Mouse (Mus musculus) neural tube, embryonic 14.5 days (tissue): Measurements from ENCODE around the gene Tmem189. TPM values are rescaled to one million over a fixed set of nuclear protein-coding genes. Genes with fewer than 3 reads are reported as not detected.

Experiments used
- ATAC-seq: fragments of 200-750 bp; cut with Nextera tagmentation; 2 replicates; pipeline ENCODE4 v1.8.0; 2017; ENCODE audit warnings: low read depth, mild to moderate bottlenecking, moderate TSS enrichment, moderate library complexity
- H3K27ac ChIP-seq: fragments of 300-500 bp; sonication (generic); 2 replicates; pipeline ENCODE4 v1.5.1; 2014; ENCODE audit warnings: low read depth, mild to moderate bottlenecking, control low read depth, low read length, moderate library complexity, mixed read lengths
- H3K27me3 ChIP-seq: fragments of 300-500 bp; sonication (generic); 2 replicates; pipeline ENCODE4 v1.6.1; 2014; ENCODE audit warnings: low read length; ENCODE audit not compliant: control insufficient read depth, insufficient read depth
- H3K36me3 ChIP-seq: fragments of 300-500 bp; sonication (generic); 2 replicates; pipeline ENCODE4 v1.6.1; 2014; ENCODE audit warnings: low read length, mixed read lengths; ENCODE audit not compliant: control insufficient read depth, insufficient read depth
- H3K4me1 ChIP-seq: fragments of 300-500 bp; sonication (generic); 2 replicates; pipeline ENCODE4 v1.6.1; 2014; ENCODE audit warnings: low read length; ENCODE audit not compliant: control insufficient read depth, insufficient read depth
- H3K4me2 ChIP-seq: fragments of 300-500 bp; sonication (generic); 2 replicates; pipeline ENCODE4 v1.6.1; 2014; ENCODE audit warnings: mild to moderate bottlenecking, low read depth, low read length, control low read depth
- H3K4me3 ChIP-seq: fragments of 300-500 bp; sonication (generic); 2 replicates; pipeline ENCODE4 v1.5.1; 2014; ENCODE audit warnings: low read depth, low read length, control low read depth, mixed read lengths
- H3K9ac ChIP-seq: fragments of 300-500 bp; sonication (generic); replicated peaks from 2 replicates; pipeline ENCODE4 v1.6.1; 2014; ENCODE audit warnings: low read depth, mild to moderate bottlenecking, control low read depth, low read length, mixed read lengths
- H3K9me3 ChIP-seq: fragments of 300-500 bp; sonication (generic); 2 replicates; pipeline ENCODE4 v1.6.1; 2016; ENCODE audit warnings: low read length; ENCODE audit not compliant: control insufficient read depth
- WGBS: fragments of 180-500 bp; shearing (Covaris S2); extraction: QIAGEN DNeasy Blood & Tissue Kit; methylation state at CpG from one replicate; pipeline ENCODE4 v1.1.7; 2014; 5-methylcytosine and 5-hydroxymethylcytosine counted together
- polyA plus RNA-seq: library from polyadenylated mRNA; unstranded; fragments of >200 nt; fragmentation: Nextera tagmentation; extraction: Ambion mirVana; gene quantifications from 2 replicates; pipeline ENCODE4 v1.2.1, GENCODE M21; 2014

The Tmem189 gene
- 35.1 and 35.9 TPM in 2 replicates for polyA plus RNA-seq

DNA sequence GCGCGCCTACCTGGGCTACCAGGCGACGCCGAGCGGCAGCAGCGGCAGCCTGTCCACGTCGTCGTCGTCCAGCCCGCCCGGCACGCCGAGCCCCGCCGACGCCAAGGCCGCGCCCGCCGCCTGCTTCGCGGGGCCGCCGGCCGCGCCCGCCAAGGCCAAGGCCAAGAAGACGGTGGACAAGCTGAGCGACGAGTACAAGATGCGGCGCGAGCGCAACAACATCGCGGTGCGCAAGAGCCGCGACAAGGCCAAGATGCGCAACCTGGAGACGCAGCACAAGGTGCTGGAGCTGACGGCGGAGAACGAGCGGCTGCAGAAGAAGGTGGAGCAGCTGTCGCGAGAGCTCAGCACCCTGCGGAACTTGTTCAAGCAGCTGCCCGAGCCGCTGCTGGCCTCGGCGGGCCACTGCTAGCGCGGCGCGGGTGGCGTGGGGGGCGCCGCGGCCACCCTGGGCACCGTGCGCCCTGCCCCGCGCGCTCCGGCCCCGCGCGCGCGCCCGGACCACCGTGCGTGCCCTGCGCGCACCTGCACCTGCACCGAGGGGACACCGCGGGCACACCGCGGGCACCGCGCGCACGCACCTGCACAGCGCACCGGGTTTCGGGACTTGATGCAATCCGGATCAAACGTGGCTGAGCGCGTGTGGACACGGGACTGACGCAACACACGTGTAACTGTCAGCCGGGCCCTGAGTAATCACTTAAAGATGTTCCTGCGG is at the start of gene Tmem189:
Gene Tmem189 (minus strand): TSS at position 322 of the 718 bp plus-strand sequence.
- 0 out of 2 replicates have a peak within 1 kb of the TSS, but pooled peaks have one; percentile 10 for H3K27ac ChIP-seq
- H3K4me2 ChIP-seq: peak within 1 kb of the TSS; percentile 78
- peak within 1 kb of the TSS; percentile 59 for H3K4me3 ChIP-seq
- no peaks in the 10 kb centered on the region for H3K36me3 ChIP-seq
- under 1% methylated on average over 85 of the region's 99 CpGs for WGBS
- H3K27me3 ChIP-seq: peaks cover 35% of the 10 kb centered on the region
- no peak for ATAC-seq
- peak within 1 kb of the TSS; percentile 57 for H3K9ac ChIP-seq
- H3K9me3 ChIP-seq: no peaks in the 10 kb centered on the region
- H3K4me1 ChIP-seq: peaks cover 8% of the 10 kb centered on the region; the same call in 1 of the 2 replicates

- no peak for ATAC-seq
Measured at GRCm38 (mm10) chr2:167739030-167739429, 49.4 kb upstream of the Tmem189 start.

DNA sequence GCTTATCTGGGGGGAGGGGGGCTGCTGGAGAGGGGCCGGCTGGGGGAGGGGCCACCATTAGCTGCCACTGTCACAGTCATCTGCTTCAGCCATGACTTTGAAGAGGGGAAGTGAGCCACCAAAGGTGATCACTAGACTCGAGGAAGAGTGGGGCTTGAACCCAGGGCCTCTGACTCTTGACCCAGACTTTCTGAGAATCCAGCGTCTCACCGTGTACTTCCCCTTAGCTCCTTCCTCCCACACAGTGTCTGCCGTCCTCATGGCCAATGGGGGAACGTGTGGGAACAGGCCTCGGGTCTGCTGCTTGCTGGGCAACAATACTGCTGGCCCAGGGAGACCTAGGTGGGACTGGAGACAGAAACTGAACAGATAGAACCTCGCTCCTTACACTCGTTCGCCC is 45.2 kb upstream of the Tmem189 start:
- Histone ChIP-seq H3K4me1 (no peaks in the 10 kb centered on the region), H3K27me3 (no peaks in the 10 kb centered on the region), H3K4me3 (no peak overlapping the region), H3K4me2 (no peak overlapping the region), H3K9me3 (no peaks in the 10 kb centered on the region), H3K27ac (no peak overlapping the region), H3K36me3 (no peaks in the 10 kb centered on the region), H3K9ac (no peak overlapping the region)
- WGBS: 74% methylated on average over 10 of the region's 10 CpGs
- no peak for ATAC-seq

More at GRCm38 (mm10) chr2:167739030-167739429, 49.4 kb upstream of the Tmem189 start:
- Histone ChIP-seq H3K4me3 (no peak overlapping the region), H3K9ac (no peak overlapping the region), H3K27ac (no peak overlapping the region), H3K4me1 (no peaks in the 10 kb centered on the region), H3K9me3 (no peaks in the 10 kb centered on the region), H3K27me3 (no peaks in the 10 kb centered on the region), H3K4me2 (no peak overlapping the region), H3K36me3 (no peaks in the 10 kb centered on the region)
- WGBS: 43% methylated on average over 4 of the region's 6 CpGs

DNA sequence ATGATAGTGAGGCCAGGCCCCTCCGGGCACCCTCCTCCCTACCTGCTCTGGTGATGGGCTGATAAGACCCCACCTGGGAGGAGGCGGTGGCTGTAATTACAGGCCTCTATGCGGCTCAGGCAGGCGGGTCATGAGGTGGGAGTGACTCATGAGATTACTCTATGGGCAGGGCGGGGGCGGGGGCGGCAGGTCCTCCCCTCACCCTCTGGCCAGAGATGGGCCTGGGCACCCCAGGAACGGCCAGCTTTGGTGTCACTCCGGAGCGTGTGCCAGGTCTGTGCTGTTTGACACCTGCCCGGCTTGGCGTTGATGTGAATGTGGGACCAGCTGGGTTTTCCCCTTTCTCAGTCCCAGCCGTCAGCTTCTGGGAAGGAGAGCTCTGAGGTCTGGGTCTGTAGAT is 41.5 kb upstream of the Tmem189 start:
- H3K27me3 ChIP-seq: no peaks in the 10 kb centered on the region
- 68% methylated on average over 13 of the region's 13 CpGs for WGBS

DNA sequence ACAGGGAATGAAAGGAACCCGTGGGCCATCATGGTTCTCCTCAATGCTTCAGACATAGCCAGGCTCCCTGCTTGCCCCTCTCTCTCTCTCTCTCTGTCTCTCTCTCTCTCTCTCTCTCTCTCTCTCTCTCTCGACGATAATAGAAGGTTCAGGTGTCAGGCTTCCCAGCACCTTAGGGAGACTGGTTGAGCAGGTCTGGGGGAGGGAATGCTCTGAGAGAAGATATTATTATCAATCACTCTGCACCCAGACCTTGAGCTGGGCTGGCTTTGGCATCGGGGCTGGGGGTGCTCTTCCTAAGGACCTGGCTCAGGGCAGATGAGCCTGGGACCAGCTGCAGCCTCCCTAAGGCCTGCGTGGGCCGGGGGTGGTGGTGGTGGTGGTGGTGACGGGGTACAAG is 40.4 kb upstream of the Tmem189 start:
- Histone ChIP-seq H3K36me3 (no peaks in the 10 kb centered on the region), H3K27me3 (no peaks in the 10 kb centered on the region), H3K9ac (no peak overlapping the region), H3K27ac (no peak overlapping the region), H3K4me2 (no peak overlapping the region), H3K4me3 (no peak overlapping the region), H3K9me3 (no peaks in the 10 kb centered on the region), H3K4me1 (no peaks in the 10 kb centered on the region)
- 76% methylated on average over 7 of the region's 7 CpGs for WGBS
- ATAC-seq: no peak

More for the DNA sequence above, 41.5 kb upstream of the Tmem189 start:
- Histone ChIP-seq H3K36me3 (no peaks in the 10 kb centered on the region), H3K4me3 (no peak overlapping the region), H3K9me3 (no peaks in the 10 kb centered on the region), H3K4me2 (no peak overlapping the region), H3K27ac (no peak overlapping the region), H3K9ac (no peak overlapping the region), H3K4me1 (no peaks in the 10 kb centered on the region)
- ATAC-seq: no peak

GRCm38 (mm10) chr2:167727161-167727560 is 37.5 kb upstream of the Tmem189 start:
- no peak overlapping the region for H3K4me3 ChIP-seq
- H3K27ac ChIP-seq: no peak overlapping the region
- whole genome bisulfite sequencing: 45% methylated on average over 13 of the region's 13 CpGs
- H3K9me3 ChIP-seq: no peaks in the 10 kb centered on the region
- no peak overlapping the region for H3K4me2 ChIP-seq
- ATAC-seq: peak; percentile 44; the same call in 1 of the 2 replicates
- no peaks in the 10 kb centered on the region for H3K36me3 ChIP-seq
- no peaks in the 10 kb centered on the region for H3K4me1 ChIP-seq
- no peaks in the 10 kb centered on the region for H3K27me3 ChIP-seq
- H3K9ac ChIP-seq: no peak overlapping the region

DNA sequence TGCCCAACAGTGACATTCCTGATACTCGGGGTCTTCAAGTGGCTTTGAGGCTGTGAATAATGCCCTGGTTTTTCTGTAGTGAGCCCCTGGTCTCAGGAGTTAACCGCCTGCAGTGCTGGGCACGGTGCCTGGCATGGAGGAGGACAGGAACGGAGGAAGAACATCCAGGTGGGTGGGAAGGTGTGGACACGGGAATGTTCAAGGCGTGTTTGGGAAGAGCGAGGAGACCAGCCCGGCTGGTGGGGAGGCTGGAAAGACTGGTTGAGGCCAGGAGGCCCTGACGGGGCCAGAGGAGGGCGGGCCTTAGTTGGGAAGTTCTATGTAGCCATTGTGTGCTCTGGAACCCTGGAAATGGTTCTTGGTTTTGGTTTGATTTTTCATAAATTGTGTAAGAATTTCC is 36.3 kb upstream of the Tmem189 start:
- 94% methylated on average over 10 of the region's 10 CpGs for WGBS
- Histone ChIP-seq H3K27me3 (no peaks in the 10 kb centered on the region), H3K4me2 (no peak overlapping the region), H3K27ac (no peak overlapping the region), H3K9ac (no peak overlapping the region), H3K9me3 (no peaks in the 10 kb centered on the region), H3K36me3 (no peaks in the 10 kb centered on the region), H3K4me3 (no peak overlapping the region), H3K4me1 (no peaks in the 10 kb centered on the region)
- no peak for ATAC-seq

GRCm38 (mm10) chr2:167723589-167724206 is 34.1 kb upstream of the Tmem189 start:
- H3K4me1 ChIP-seq: no peaks in the 10 kb centered on the region
- no peaks in the 10 kb centered on the region for H3K27me3 ChIP-seq
- H3K36me3 ChIP-seq: no peaks in the 10 kb centered on the region
- no peak overlapping the region for H3K4me3 ChIP-seq
- H3K9ac ChIP-seq: no peak overlapping the region
- H3K9me3 ChIP-seq: no peaks in the 10 kb centered on the region
- no peak overlapping the region for H3K27ac ChIP-seq
- no peak for ATAC-seq
- H3K4me2 ChIP-seq: no peak overlapping the region
- 78% methylated on average over 11 of the region's 11 CpGs for WGBS

DNA sequence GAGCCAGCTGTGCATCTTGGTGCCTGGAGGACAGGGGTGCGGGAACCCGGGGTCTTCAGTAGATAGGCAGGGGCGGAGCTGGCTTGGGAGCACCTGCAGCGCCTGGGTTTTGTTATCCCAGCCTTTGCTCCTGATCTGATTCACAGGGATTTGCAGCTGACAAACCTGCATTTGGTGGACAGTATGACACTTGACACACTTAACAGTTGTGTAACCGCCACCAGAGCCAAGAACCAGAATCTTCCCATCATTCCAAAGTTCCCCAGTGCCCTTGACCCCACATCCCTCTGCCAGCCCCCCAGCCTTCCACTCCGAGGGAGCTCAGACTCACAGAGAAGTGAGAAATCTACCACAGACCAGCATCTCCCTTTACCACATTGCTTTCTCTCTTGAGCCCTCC is 32.9 kb upstream of the Tmem189 start:
- H3K9ac ChIP-seq: no peak overlapping the region
- no peaks in the 10 kb centered on the region for H3K36me3 ChIP-seq
- no peak for ATAC-seq
- H3K4me2 ChIP-seq: no peak overlapping the region
- WGBS: 67% methylated on average over 6 of the region's 6 CpGs
- no peaks in the 10 kb centered on the region for H3K4me1 ChIP-seq
- no peaks in the 10 kb centered on the region for H3K9me3 ChIP-seq
- H3K4me3 ChIP-seq: no peak overlapping the region
- H3K27ac ChIP-seq: no peak overlapping the region
- H3K27me3 ChIP-seq: no peaks in the 10 kb centered on the region
